Mouse (Mus musculus): ENCODE results near the gene Cenpu.
"Not testable (repeated sequence)": the region's sequence is repeated elsewhere in the genome, so short reads cannot be mapped to it uniquely, and the experiment has no call there.

Cenpu gene

GRCm38 (mm10) chr8:46550058-46550457, 1.8 kb upstream of the Cenpu start:
- no peak for DNase-seq (ENCODE audit: low read depth, low spot score)

- no peak for DNase-seq (ENCODE audit: low read depth, low spot score)
These were observed 799 bp upstream of the Cenpu start for GRCm38 (mm10) chr8:46551029-46551428.

DNA sequence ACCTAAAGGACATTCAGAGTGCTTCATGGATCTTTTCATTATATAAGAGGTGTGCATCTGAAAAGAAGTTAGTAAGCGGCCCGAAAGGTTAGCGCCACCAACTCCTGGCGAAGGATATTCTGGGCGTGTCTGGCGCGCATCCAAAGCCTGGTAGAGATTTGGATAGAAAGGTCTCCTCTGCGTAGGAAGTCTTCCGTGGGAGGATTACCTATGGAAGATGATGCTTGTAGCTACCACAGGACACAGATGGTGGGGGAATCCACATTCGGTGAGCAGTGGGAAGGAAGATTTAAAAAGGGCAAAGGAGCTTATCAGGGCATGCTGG, 575 bp downstream of the Cenpu start:
- no peak for DNase-seq (ENCODE audit: low read depth, low spot score)

DNA sequence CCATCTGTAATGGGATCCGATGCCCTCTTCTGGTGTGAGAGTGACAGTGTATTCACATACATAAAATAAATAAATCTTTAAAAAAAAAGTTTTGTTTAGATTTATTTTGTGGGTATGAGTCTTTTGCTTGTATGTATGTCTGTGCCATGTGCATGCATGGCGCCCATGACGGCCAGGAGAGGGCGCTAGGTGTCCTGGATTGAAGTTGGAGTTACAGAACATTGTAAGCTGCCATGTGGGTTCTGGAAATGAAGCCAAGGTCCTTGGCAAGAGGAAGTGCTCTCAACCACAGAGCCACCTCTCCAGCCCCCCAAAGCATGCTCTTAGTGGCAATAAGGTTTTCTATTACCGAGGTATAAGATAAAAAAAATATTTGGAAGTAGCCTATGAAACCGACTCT, 7.6 kb downstream of the Cenpu start:
- DNase-seq (ENCODE audit: low read depth, low spot score) = no peak

- no peak for DNase-seq (ENCODE audit: low read depth, low spot score)
These were observed 10.5 kb downstream of the Cenpu start for GRCm38 (mm10) chr8:46562333-46562732.

DNA sequence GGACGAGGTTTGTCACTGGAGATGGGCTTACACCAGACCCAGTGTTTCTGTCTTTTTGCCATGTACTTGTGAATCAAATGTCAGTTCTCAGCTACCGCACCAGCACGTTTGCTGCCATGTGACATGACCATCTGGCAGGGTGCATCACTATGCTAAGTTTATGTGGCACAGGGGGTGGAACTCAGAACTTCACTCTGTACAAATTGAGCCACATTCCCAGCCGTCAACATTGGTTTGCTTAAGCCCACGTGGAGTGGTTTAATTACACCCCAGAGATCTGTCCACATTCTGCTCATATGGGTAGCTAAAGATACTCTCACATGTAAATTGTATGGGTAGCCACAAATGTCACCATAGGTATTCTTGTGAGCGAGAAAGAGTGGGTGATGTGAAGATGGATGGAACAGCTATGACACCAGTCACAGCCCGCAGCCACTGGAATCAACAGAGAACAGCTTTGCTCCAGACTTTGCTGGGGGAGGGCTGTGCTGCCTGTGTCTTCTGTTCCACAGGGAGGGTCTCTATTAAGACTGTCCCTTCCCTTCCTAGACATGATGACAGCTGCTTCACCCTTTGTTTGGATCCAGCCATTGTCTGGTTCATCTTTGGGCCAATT, 15.2 kb downstream of the Cenpu start:
- DNase-seq (ENCODE audit: low read depth, low spot score) = peak; percentile 62

DNA sequence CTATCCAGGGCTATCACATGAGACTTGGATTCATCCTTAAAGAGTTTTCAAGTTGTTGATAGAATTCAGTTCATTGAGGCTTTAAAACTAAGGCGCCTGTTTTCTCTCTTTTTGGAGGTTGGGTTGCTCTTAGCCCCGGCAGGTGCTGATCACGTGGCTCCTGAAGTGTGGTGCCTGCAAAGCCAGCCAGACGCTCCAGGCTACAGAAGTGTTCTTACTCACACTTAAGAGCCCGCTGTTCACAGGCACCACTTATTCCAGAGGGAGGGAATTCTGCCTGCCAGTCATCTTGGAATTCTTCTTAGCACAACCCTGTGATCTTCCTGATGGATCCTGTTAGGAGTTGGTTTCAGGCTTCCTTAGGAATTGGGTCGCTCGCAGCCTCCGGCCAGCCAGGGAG, 16.1 kb downstream of the Cenpu start:
- DNase-seq (ENCODE audit: low read depth, low spot score) = no peak

DNA sequence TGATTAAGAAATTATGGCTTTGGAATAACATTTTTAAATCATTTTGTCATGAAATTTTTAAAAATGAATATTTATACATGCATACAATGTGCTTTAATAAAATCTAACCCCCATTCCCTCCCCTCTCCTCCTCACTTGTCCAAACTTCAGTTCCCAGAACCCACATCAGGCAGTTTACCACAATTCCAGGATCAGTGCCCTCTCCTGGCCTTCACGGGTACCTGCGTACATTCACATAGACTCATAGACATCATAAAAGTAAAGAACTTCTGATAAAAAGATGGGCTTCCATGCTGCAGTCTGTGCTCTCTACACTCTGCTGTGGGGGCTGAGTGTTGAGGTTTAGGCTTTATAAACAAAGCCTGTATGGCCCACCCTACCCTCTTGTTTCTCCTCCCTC, 17.1 kb downstream of the Cenpu start:
- DNase-seq (ENCODE audit: low read depth, low spot score) = no peak

DNA sequence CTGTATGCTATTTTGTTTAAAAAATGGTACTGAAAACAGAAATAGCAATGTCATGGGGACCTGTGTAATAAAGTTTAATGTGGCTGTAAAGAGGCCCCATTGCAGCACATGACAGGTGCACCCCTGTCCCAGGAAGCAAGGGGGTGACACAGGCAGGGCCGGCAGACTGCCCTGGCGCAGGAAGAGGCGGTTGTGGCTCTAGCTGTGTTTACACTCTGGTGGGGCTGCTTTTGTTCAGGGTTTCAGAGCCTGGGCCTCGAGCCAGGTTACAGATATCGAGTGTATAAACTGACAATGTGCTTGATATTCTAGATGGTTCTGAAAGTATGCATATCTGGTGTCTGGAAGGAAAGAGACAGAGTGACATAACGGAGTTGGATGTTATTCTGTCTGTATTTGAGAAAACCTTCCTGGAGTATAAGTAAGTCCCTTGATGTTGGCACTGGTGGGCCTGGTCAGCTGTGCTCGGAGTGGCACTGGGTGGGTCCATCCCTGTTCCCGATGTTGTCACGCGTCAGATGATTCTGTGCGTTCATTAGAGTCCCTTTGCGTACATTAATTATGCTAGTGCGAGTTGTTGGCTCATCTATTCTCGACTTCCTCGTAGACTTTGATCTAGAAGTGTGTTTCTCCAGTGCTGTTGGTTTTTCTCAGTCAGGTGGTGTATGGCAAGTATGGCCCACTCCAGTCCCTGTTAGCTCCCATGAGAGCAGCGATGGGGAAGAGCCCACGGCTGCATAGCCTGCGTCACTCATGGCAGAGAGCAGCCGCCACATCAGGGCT, 18.0 kb downstream of the Cenpu start:
- DNase-seq (ENCODE audit: low read depth, low spot score) = no peak

- DNase-seq (ENCODE audit: low read depth, low spot score) = no peak
These were observed 18.8 kb downstream of the Cenpu start for GRCm38 (mm10) chr8:46570673-46571072.

- no peak for DNase-seq (ENCODE audit: low read depth, low spot score)
These were observed 21.6 kb downstream of the Cenpu start for GRCm38 (mm10) chr8:46573446-46573845.

- DNase-seq (ENCODE audit: low read depth, low spot score) = no peak
These were observed 22.1 kb downstream of the Cenpu start for GRCm38 (mm10) chr8:46573964-46574363.

- DNase-seq (ENCODE audit: low read depth, low spot score) = no peak
These were observed 27.0 kb downstream of the Cenpu start for GRCm38 (mm10) chr8:46578794-46579193.

GRCm38 (mm10) chr8:46584328-46584727, 32.5 kb downstream of the Cenpu start:
- DNase-seq (ENCODE audit: low read depth, low spot score) = not testable (repeated sequence)

DNA sequence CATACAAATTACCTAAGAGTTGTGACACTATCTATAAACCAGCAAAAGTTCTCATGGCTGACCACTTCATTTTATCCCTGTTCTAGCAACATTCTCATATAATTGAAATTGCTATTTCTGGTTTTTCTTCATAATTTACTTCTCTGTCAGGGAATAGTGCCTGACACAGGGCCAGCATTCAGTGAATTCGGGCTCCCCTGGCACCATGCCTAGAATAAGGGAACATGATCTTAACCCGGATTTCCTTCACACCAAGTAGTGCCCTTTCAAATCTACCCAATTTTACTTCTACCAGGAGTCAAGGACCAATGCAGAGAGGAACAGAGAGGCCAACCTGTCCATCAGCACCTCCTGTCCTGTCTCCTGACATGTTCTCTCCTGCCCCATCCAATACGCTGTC, 33.7 kb downstream of the Cenpu start:
- no peak for DNase-seq (ENCODE audit: low read depth, low spot score)

GRCm38 (mm10) chr8:46587911-46588310, 36.1 kb downstream of the Cenpu start:
- no peak for DNase-seq (ENCODE audit: low read depth, low spot score)

DNA sequence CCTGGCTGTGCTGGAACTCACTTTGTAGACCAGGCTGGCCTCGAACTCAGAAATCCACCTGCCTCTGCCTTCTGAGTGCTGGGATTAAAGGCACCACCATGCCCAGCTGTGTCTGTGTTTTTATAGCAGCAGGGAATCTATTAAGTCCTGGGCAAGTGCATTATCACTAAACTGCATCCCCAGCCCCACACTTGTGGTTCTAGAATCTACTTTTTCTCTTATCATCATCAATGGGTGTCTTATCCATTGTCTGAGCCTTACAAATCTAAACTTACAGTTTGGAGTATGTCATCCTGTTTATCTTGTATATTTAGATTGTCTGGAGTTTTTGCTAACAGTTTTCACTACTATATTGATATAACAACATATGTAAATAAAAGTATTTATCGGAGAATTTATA, 36.8 kb downstream of the Cenpu start:
- DNase-seq (ENCODE audit: low read depth, low spot score) = no peak

DNA sequence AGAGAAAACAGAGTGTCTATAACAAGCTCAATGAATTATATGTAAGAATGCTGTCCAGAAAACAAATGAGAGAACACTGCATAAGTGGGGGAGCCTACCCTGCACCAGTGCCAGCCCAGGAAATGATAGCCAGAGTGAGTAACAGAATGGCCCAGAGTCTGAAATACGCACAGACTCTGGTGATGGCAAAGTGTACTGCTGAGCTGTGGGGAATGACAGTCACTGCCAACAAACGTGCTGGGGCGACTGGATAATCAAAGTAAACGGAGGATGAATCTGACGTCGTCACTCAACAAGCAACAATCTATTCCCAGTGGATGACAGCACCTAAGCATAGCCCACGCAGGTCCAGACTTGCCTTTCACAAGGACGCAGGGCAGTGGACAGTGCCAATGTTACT, 41.2 kb downstream of the Cenpu start:
- no peak for DNase-seq (ENCODE audit: low read depth, low spot score)

GRCm38 (mm10) chr8:46593772-46594171, 41.9 kb downstream of the Cenpu start:
- no peak for DNase-seq (ENCODE audit: low read depth, low spot score)

DNA sequence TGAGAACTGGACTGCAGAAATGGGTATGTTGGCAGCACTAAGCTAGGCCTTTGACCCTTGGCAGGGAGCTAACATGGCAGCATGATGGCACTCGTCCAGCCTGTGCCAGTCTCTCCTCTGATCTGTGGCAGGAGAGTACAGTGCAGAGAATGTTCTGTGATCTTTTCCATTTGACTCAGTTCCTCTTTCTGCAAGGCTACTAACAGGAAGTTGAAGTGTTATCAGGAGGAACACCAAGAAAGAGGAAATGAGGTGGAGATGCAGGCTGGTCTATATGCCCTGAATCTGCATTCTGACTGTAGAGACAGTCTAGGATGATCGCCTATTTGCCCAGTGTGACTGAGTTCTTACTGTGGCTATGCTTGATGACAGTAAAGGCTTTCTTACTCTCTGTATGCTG, 43.8 kb downstream of the Cenpu start:
- peak; percentile 43 for DNase-seq (ENCODE audit: low read depth, low spot score)

DNA sequence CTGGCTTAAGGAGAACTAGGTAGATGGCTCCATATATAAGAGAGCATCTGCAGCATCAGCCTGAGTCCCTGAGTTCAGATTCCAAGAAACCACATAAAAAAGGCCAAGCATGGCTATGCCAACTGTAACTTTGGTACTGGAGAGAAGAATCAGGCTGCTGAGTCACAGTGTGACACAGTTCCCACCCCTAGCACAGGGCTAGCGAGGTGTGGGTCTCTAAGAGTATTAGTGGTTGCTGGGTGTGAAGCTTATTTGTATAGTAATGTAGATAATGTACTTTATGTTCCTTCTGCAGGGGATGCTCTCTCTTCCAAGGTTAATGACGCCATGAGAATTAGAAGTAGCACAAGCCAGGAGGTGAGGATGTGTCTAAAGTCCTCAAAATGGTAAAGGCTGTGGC, 44.7 kb downstream of the Cenpu start:
- no peak for DNase-seq (ENCODE audit: low read depth, low spot score)

GRCm38 (mm10) chr8:46597411-46597810, 45.6 kb downstream of the Cenpu start:
- DNase-seq (ENCODE audit: low read depth, low spot score) = no peak

GRCm38 (mm10) chr8:46598114-46598513, 46.3 kb downstream of the Cenpu start:
- no peak for DNase-seq (ENCODE audit: low read depth, low spot score)

GRCm38 (mm10) chr8:46598753-46599152, 46.9 kb downstream of the Cenpu start:
- no peak for DNase-seq (ENCODE audit: low read depth, low spot score)
